Mouse (Mus musculus) ES-Bruce4 (cell line): Measurements from ENCODE around the gene Tsc22d3. TPM values are rescaled to one million over a fixed set of nuclear protein-coding genes. Genes with fewer than 3 reads are reported as not detected.

Experiments used
- H3K27ac ChIP-seq: 2 replicates; pipeline ENCODE4 v1.5.1; 2012; ENCODE audit warnings: low read length, inconsistent platforms; ENCODE audit not compliant: insufficient read depth
- H3K27me3 ChIP-seq: 2 replicates; pipeline ENCODE4 v1.6.1; 2012; ENCODE audit warnings: mild to moderate bottlenecking, low read length, inconsistent platforms; ENCODE audit not compliant: control insufficient read depth, poor library complexity, insufficient read depth, severe bottlenecking
- H3K36me3 ChIP-seq: 2 replicates; pipeline ENCODE4 v1.6.1; 2012; ENCODE audit warnings: inconsistent platforms, mild to moderate bottlenecking, low read length, moderate library complexity; ENCODE audit not compliant: control insufficient read depth, poor library complexity, insufficient read depth, severe bottlenecking
- H3K4me1 ChIP-seq: one replicate; pipeline ENCODE4 v1.8.1; 2011; ENCODE audit warnings: low read length; ENCODE audit not compliant: control insufficient read depth, insufficient read depth
- H3K4me3 ChIP-seq: 2 replicates; pipeline ENCODE4 v1.5.1; 2011; ENCODE audit warnings: low read depth, mild to moderate bottlenecking, low read length
- H3K9ac ChIP-seq: 2 replicates; pipeline ENCODE4 v1.6.1; 2012; ENCODE audit warnings: low read depth, mild to moderate bottlenecking, inconsistent platforms; ENCODE audit not compliant: poor library complexity, severe bottlenecking
- H3K9me3 ChIP-seq: replicated peaks from 2 replicates; pipeline ENCODE4 v1.6.1; 2012; ENCODE audit warnings: mild to moderate bottlenecking, low read length, inconsistent platforms; ENCODE audit not compliant: control insufficient read depth, poor library complexity, insufficient read depth, severe bottlenecking
- CTCF ChIP-seq: IDR thresholded peaks from one replicate; pipeline ENCODE4 v1.8.1; 2011; ENCODE audit warnings: low read depth, low read length
- EP300 ChIP-seq: IDR thresholded peaks from 2 replicates; pipeline ENCODE4 v1.6.1; 2011; ENCODE audit warnings: low read depth, low read length; ENCODE audit not compliant: insufficient read depth
- POLR2A ChIP-seq: IDR thresholded peaks from one replicate; pipeline ENCODE4 v1.8.1; 2011; ENCODE audit warnings: low read length; ENCODE audit not compliant: insufficient read depth
- polyA plus RNA-seq: library from polyadenylated mRNA; stranded (reverse); fragments of >200 nt; gene quantifications from 2 replicates; pipeline ENCODE4 v1.2.4, GENCODE M21; 2011; ENCODE audit warnings: low read depth; ENCODE audit not compliant: missing spikeins, insufficient read depth, insufficient read length

Tsc22d3 gene
- polyA plus RNA-seq, 1 experiment, result 7.6 TPM

- H3K9ac ChIP-seq, result no peak overlapping the region
- H3K27me3 ChIP-seq, result no peaks in the 10 kb centered on the region
- peaks cover 1% of the 10 kb centered on the region for H3K4me1 ChIP-seq
- H3K4me3 ChIP-seq, result no peak overlapping the region
- no peaks in the 10 kb centered on the region for H3K36me3 ChIP-seq
- H3K27ac ChIP-seq, result no peak overlapping the region
- TF ChIP-seq EP300 (no peak), CTCF (no peak)
- H3K9me3 ChIP-seq, result no peaks in the 10 kb centered on the region
These were observed 61.8 kb downstream of the Tsc22d3 start for GRCm38 (mm10) chrX:140538649-140539048.

- H3K4me3 ChIP-seq, result no peak overlapping the region
- H3K27me3 ChIP-seq, result no peaks in the 10 kb centered on the region
- H3K4me1 ChIP-seq, result peaks cover 1% of the 10 kb centered on the region
- no peak overlapping the region for H3K9ac ChIP-seq
- TF ChIP-seq EP300, result no peak
- TF ChIP-seq POLR2A, result no peak
- TF ChIP-seq CTCF, result no peak
- no peaks in the 10 kb centered on the region for H3K36me3 ChIP-seq
- no peak overlapping the region for H3K27ac ChIP-seq
- H3K9me3 ChIP-seq, result no peaks in the 10 kb centered on the region
These were observed 62.8 kb downstream of the Tsc22d3 start for GRCm38 (mm10) chrX:140537662-140538061.

- H3K36me3 ChIP-seq, result no peaks in the 10 kb centered on the region
- H3K9ac ChIP-seq, result no peak overlapping the region
- H3K27me3 ChIP-seq, result no peaks in the 10 kb centered on the region
- H3K27ac ChIP-seq, result no peak overlapping the region
- H3K9me3 ChIP-seq, result no peaks in the 10 kb centered on the region
- no peak for TF ChIP-seq CTCF
- TF ChIP-seq EP300, result no peak
- TF ChIP-seq POLR2A, result no peak
- no peak overlapping the region for H3K4me3 ChIP-seq
- peaks cover 1% of the 10 kb centered on the region for H3K4me1 ChIP-seq
These were observed 65.0 kb downstream of the Tsc22d3 start for GRCm38 (mm10) chrX:140535487-140535886.

GRCm38 (mm10) chrX:140534306-140534705, 66.2 kb downstream of the Tsc22d3 start:
- H3K27me3 ChIP-seq, result no peaks in the 10 kb centered on the region
- no peak for TF ChIP-seq EP300
- TF ChIP-seq CTCF, result no peak
- TF ChIP-seq POLR2A, result no peak

GRCm38 (mm10) chrX:140532325-140532724, 68.1 kb downstream of the Tsc22d3 start:
- H3K9me3 ChIP-seq, result no peaks in the 10 kb centered on the region
- TF ChIP-seq POLR2A (no peak), CTCF (no peak)
- peaks cover 1% of the 10 kb centered on the region for H3K4me1 ChIP-seq
- no peaks in the 10 kb centered on the region for H3K27me3 ChIP-seq
- no peak overlapping the region for H3K9ac ChIP-seq
- H3K36me3 ChIP-seq, result no peaks in the 10 kb centered on the region
- H3K4me3 ChIP-seq, result no peak overlapping the region
- H3K27ac ChIP-seq, result no peak overlapping the region

More at GRCm38 (mm10) chrX:140534306-140534705, 66.2 kb downstream of the Tsc22d3 start:
- no peaks in the 10 kb centered on the region for H3K36me3 ChIP-seq
- H3K9ac ChIP-seq, result no peak overlapping the region
- H3K9me3 ChIP-seq, result no peaks in the 10 kb centered on the region
- H3K4me1 ChIP-seq, result peaks cover 1% of the 10 kb centered on the region
- H3K27ac ChIP-seq, result no peak overlapping the region
- no peak overlapping the region for H3K4me3 ChIP-seq

- Histone ChIP-seq H3K4me1 (peaks cover 1% of the 10 kb centered on the region), H3K4me3 (no peak overlapping the region), H3K27me3 (no peaks in the 10 kb centered on the region)
These were observed 69.1 kb downstream of the Tsc22d3 start for GRCm38 (mm10) chrX:140531356-140531755.

More at GRCm38 (mm10) chrX:140531356-140531755, 69.1 kb downstream of the Tsc22d3 start:
- Histone ChIP-seq H3K9me3 (no peaks in the 10 kb centered on the region), H3K9ac (no peak overlapping the region), H3K36me3 (no peaks in the 10 kb centered on the region), H3K27ac (no peak overlapping the region)
- TF ChIP-seq POLR2A (no peak), CTCF (no peak), EP300 (no peak)
